Mouse (Mus musculus): ENCODE measurements around the gene Acsm2. TPM values are rescaled to one million over a fixed set of nuclear protein-coding genes. Genes with fewer than 3 reads are reported as not detected.

The Acsm2 gene
- polyA plus RNA-seq, 1 experiment from 2014 or later, result not detected

GRCm38 (mm10) chr7:119618209-119618935 is 64.2 kb downstream of the Acsm2 start:
- Histone ChIP-seq H3K4me1 (ENCODE audit: control insufficient read depth, insufficient read depth, low read length) (no peaks in the 10 kb centered on the region), H3K36me3 (ENCODE audit: control insufficient read depth, insufficient read depth, low read length) (no peaks in the 10 kb centered on the region), H3K9me3 (ENCODE audit: control insufficient read depth, low read length) (no peaks in the 10 kb centered on the region), H3K27ac (replicated peaks; ENCODE audit: low read depth, low read length) (no peak overlapping the region), H3K9ac (ENCODE audit: low read depth, low read length) (no peak overlapping the region), H3K27me3 (replicated peaks; ENCODE audit: control insufficient read depth, insufficient read depth, low read length) (no peaks in the 10 kb centered on the region), H3K4me2 (ENCODE audit: low read depth, low read length) (no peak overlapping the region), H3K4me3 (ENCODE audit: low read depth, low read length) (no peak overlapping the region)
- 57% methylated on average over 4 of the region's 4 CpGs for WGBS
- no peak for DNase-seq (ENCODE audit: low spot score)
- ATAC-seq (ENCODE audit: low read depth), result no peak

- H3K4me1 ChIP-seq (ENCODE audit: control insufficient read depth, insufficient read depth, low read length), result no peaks in the 10 kb centered on the region
- no peak overlapping the region for H3K4me3 ChIP-seq (ENCODE audit: low read depth, low read length)
- DNase-seq (ENCODE audit: low spot score), result no peak
- H3K27ac ChIP-seq (replicated peaks; ENCODE audit: low read depth, low read length), result no peak overlapping the region
- H3K36me3 ChIP-seq (ENCODE audit: control insufficient read depth, insufficient read depth, low read length), result no peaks in the 10 kb centered on the region
- H3K9me3 ChIP-seq (ENCODE audit: control insufficient read depth, low read length), result no peaks in the 10 kb centered on the region
- H3K4me2 ChIP-seq (ENCODE audit: low read depth, low read length), result no peak overlapping the region
- ATAC-seq (ENCODE audit: low read depth), result no peak
- H3K27me3 ChIP-seq (replicated peaks; ENCODE audit: control insufficient read depth, insufficient read depth, low read length), result no peaks in the 10 kb centered on the region
- H3K9ac ChIP-seq (ENCODE audit: low read depth, low read length), result no peak overlapping the region
These were observed 66.0 kb downstream of the Acsm2 start for GRCm38 (mm10) chr7:119620157-119620556.

- no peak for ATAC-seq (ENCODE audit: low read depth)
These were observed 84.6 kb downstream of the Acsm2 start for GRCm38 (mm10) chr7:119638773-119639172.

GRCm38 (mm10) chr7:119642307-119642706 is 88.2 kb downstream of the Acsm2 start:
- no peak overlapping the region for H3K9ac ChIP-seq (ENCODE audit: low read depth, low read length)
- H3K9me3 ChIP-seq (ENCODE audit: control insufficient read depth, low read length), result no peaks in the 10 kb centered on the region
- no peaks in the 10 kb centered on the region for H3K36me3 ChIP-seq (ENCODE audit: control insufficient read depth, insufficient read depth, low read length)
- no peak overlapping the region for H3K4me2 ChIP-seq (ENCODE audit: low read depth, low read length)
- DNase-seq (ENCODE audit: low spot score) (no peak), ATAC-seq (ENCODE audit: low read depth) (no peak)
- 74% methylated on average over 5 of the region's 5 CpGs for WGBS
- H3K27me3 ChIP-seq (replicated peaks; ENCODE audit: control insufficient read depth, insufficient read depth, low read length), result no peaks in the 10 kb centered on the region
- no peak overlapping the region for H3K27ac ChIP-seq (replicated peaks; ENCODE audit: low read depth, low read length)
- no peaks in the 10 kb centered on the region for H3K4me1 ChIP-seq (ENCODE audit: control insufficient read depth, insufficient read depth, low read length)
- H3K4me3 ChIP-seq (ENCODE audit: low read depth, low read length), result no peak overlapping the region

More at GRCm38 (mm10) chr7:119638773-119639172, 84.6 kb downstream of the Acsm2 start:
- Histone ChIP-seq H3K4me2 (ENCODE audit: low read depth, low read length) (no peak overlapping the region), H3K9ac (ENCODE audit: low read depth, low read length) (no peak overlapping the region), H3K4me1 (ENCODE audit: control insufficient read depth, insufficient read depth, low read length) (no peaks in the 10 kb centered on the region), H3K36me3 (ENCODE audit: control insufficient read depth, insufficient read depth, low read length) (no peaks in the 10 kb centered on the region), H3K27me3 (replicated peaks; ENCODE audit: control insufficient read depth, insufficient read depth, low read length) (no peaks in the 10 kb centered on the region), H3K9me3 (ENCODE audit: control insufficient read depth, low read length) (no peaks in the 10 kb centered on the region), H3K4me3 (ENCODE audit: low read depth, low read length) (no peak overlapping the region), H3K27ac (replicated peaks; ENCODE audit: low read depth, low read length) (no peak overlapping the region)
- DNase-seq (ENCODE audit: low spot score), result no peak

Other genes starting within 250 kb of the Acsm2 start
- gene Gp2, start 95.1 kb upstream of the Acsm2 start, polyA plus RNA-seq (2014; fragmentation: Nextera tagmentation; extraction: Ambion mirVana), result not detected in 2 replicates
- 0.13 TPM in 1 of 2 replicates, not detected in the other for gene Umod, start 75.1 kb upstream of the Acsm2 start, polyA plus RNA-seq (2014; fragmentation: Nextera tagmentation; extraction: Ambion mirVana)
- gene Acsm5, start 34.9 kb upstream of the Acsm2 start, polyA plus RNA-seq (2014; fragmentation: Nextera tagmentation; extraction: Ambion mirVana), result 0.15 and 0.20 TPM in 2 replicates
- gene Pdilt, start 30.9 kb upstream of the Acsm2 start, polyA plus RNA-seq (2014; fragmentation: Nextera tagmentation; extraction: Ambion mirVana), result not detected in 2 replicates
- gene Acsm1, start 52.7 kb downstream of the Acsm2 start, polyA plus RNA-seq (2014; fragmentation: Nextera tagmentation; extraction: Ambion mirVana), result 0.37 and 0.47 TPM in 2 replicates
- 8.9 and 9.6 TPM in 2 replicates for gene Acsm4, start 135.7 kb downstream of the Acsm2 start, polyA plus RNA-seq (2014; fragmentation: Nextera tagmentation; extraction: Ambion mirVana)
- gene Thumpd1, start 166.5 kb downstream of the Acsm2 start, polyA plus RNA-seq (2014; fragmentation: Nextera tagmentation; extraction: Ambion mirVana), result 65.3 and 82.7 TPM in 2 replicates
- gene Acsm3, start 206.6 kb downstream of the Acsm2 start, polyA plus RNA-seq (2014; fragmentation: Nextera tagmentation; extraction: Ambion mirVana), result 0.24 TPM in 2 replicates
- gene Rexo5, start 239.7 kb downstream of the Acsm2 start, polyA plus RNA-seq (2014; fragmentation: Nextera tagmentation; extraction: Ambion mirVana), result 17.8 and 24.2 TPM in 2 replicates
- 22.2 and 25.0 TPM in 2 replicates for gene Eri2, start 239.7 kb downstream of the Acsm2 start, polyA plus RNA-seq (2014; fragmentation: Nextera tagmentation; extraction: Ambion mirVana)

All from embryonic facial prominence, embryonic 14.5 days (tissue).